Mouse (Mus musculus) cerebellum, adult (tissue): ENCODE measurements around the gene Slc25a13.

ENCODE experiments used
- ATAC-seq: cut with Nextera tagmentation; 2 replicates; pipeline ENCODE4 v1.9.2; 2017; ENCODE audit warnings: mild to moderate bottlenecking, moderate library complexity, mixed read lengths; ENCODE audit not compliant: insufficient number of reproducible peaks, low FRiP score, low TSS enrichment

The Slc25a13 gene

GRCm38 (mm10) chr6:6125620-6126019, 91.4 kb downstream of the Slc25a13 start:
- peak; percentile 89 for ATAC-seq

DNA sequence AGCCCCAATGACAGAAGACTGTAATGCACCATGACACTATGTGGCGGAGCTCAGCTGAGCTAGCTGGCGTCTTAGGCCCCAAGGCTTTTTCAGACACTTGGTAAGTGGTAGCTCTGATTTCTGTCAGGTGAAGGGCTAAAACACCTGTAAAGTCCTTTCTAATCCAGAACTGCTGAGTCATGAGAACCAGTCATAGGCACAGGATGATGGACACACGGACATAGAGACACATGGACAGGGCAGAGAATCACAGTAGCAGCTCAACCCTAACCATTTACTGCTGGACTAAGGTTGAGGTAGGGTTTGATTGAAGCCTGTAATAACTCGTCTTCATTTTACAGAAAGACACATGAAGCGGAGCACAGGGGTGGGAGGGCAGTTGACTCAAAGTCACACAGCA, 95.1 kb downstream of the Slc25a13 start:
- ATAC-seq, result no peak

DNA sequence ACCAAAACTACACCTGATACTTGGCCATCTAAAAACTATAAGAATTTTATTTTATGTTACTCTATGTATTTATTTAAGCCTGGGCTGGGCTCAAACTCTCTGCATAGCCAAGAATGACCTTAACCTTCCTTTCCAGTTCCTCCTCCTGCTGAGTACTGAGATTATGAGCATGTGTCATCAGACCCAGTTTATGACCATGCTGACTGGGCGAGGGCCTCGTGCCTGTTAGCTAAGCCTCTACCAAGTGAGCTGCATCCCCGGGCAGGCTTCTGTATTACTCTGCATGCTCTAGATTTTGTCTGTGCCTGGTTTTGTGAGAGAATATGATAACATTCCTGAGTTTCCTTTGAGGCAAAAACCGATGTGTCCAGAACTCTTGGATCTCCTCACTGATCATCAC, 96.1 kb downstream of the Slc25a13 start:
- no peak for ATAC-seq

DNA sequence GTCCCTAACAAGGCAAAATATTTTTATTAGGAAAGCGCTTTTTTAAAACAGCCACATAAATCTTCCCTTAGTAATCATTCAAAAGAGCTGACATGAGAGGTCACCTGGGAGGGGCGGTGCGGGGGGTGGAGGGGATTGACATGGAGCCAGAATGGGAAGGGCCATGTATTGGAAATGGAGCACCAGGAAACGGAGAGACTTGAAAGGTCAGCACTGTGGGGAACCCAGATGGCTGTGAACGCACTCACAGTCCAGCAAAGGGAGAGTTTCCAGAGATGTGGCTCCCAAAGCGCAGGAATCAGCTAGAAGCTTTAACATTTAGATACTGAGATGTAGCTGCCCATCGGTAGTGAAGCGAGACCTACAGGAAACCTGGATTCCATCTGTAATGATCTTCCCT, 101.2 kb downstream of the Slc25a13 start:
- peak; percentile 69 for ATAC-seq

- no peak for ATAC-seq
These were observed 103.2 kb downstream of the Slc25a13 start for GRCm38 (mm10) chr6:6113776-6114175.

DNA sequence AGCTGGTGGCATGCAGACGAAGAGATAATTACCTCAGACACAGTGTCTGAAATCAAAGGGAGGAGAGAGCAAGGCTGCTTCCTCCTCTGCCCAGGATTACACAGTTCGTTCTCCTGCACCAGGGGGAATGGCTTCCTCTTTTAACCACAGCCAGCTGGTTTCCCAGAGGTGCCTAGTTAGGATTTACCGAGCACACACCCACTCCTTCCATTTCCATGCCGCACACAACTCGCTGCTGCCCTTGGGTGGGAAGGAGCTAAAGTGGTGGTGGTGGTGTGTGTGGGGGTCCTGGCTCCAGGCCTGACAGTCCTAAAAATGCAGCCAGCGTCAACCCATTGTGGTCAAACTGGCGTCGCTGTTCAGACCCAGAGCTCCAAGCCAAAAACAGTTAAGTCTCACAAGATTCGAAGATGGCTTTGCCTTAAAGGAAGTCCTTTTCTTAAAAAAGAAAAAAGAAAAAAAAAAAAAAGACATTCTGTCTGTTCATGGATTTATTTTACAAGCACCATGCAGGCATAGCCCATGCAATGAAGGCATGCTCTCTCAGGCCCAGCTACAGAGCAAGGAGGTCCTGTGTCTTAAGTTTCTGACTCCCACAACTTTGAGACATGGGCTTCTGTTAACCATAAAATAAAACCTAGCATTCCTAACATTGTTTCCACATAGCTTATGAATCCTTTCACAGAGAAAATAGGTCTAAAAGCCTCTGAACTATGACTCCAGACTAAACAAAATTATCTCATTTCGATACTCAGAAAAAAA, 104.0 kb downstream of the Slc25a13 start:
- no peak for ATAC-seq

DNA sequence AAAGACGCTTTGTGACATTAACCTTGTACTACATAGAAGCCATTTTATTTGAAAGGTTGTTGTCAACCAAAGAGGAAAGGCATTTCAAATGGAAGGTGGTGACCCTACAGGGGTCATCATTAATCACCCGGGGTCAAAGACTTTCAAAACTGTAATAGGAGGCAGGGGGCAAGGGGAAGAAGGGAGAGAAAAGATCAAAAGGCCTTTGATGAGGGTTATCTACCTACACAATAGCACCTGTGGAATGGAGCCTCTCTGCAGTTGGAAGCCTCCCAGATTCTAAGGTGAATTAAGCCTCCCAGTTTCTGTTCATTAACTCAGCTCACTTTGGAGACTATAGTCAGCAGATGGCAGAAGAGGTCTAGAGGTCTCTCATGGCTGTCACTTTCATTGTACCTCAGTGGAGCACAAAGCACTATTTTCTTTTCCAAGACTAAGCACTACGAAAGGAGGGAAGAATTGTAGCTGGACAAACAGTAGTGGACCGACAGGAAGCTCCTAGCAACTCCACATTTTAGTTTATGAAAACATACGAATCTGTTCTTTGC, 109.5 kb downstream of the Slc25a13 start:
- no peak for ATAC-seq

DNA sequence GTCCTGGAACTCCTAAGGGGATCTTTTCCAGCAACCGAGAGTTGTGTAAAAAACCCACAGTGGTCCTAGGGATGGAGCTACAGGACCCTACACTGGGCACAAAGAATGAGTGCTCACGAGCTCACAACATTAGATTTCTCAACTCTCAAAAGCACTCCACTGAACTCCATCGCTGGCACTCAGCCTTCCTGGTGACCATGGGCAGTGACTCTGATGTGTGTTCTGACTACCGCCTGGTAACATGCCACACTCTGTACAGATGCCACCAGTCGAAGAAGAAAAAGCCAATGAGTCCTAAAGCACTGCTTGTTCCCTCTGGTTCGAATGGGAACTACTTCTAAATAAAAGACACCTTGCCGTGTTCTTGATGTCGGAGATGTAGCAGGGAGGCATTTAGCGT, 111.4 kb downstream of the Slc25a13 start:
- ATAC-seq, result no peak

GRCm38 (mm10) chr6:6103469-6103868, 113.5 kb downstream of the Slc25a13 start:
- ATAC-seq, result no peak

DNA sequence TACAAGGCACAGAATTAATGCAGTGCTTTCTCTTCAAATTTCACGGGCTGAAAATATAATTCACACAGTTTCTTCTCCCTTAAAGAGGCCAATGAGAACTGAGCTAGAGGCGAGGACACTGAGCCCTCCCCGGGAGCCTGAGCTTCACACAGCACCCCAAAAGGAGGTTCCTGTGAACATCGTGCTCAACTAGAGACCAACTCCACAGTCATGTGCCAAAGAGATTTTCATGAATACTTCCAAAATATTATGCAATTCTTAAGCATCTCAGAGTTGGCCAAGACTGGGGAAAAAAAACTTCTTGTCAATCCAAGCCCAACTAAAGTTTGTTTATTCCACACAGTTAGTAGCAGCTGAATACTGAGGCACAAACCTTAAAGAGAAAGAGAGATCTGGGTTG, 115.4 kb downstream of the Slc25a13 start:
- no peak for ATAC-seq

DNA sequence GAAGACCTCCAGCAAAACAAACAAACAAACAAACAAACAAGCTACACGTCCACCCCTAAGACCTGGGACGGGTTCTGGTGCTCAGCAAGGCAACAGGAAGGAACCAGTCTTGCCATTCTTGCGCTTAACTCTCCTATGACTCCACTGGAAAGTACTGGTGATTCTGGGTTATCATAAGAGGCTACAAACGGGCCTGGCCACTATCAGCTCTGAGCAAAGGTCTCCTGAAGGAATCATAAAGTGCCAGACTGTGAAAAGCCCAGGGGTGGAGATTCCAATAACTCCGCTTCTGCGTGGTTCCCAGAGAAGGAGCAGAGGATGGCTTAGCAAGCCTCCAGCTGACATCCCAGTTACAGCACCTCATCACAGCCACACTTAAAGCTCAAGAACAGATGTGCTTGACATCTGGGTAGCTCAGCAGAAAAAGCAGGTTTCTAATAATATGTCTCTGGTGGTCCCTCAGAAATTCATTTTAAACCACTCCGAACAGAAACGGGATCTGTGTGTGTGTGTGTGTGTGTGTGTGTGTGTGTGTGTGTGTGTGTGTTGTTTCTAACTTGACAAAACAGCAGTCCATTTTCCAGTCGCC, 116.0 kb downstream of the Slc25a13 start:
- no peak for ATAC-seq

DNA sequence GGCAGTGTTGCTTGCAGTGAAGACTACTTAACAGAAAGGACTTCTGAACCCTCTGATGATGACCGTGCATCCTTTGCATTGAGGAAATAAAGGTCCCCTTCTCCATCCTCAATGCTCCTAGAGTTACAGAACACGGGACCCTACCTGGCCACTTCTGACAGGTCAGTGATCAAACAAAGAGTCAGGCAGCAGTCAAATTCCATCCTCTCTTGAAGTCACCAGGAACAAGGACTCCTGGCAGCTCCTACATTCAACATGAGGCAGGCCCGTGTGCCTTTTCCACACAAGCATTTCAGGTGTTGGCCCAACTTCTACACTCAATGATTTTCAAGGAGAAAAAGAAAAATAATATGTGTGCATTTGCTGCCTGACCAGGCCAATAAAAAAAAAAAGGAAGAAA, 123.0 kb downstream of the Slc25a13 start:
- ATAC-seq, result no peak

- ATAC-seq, result no peak
These were observed 123.5 kb downstream of the Slc25a13 start for GRCm38 (mm10) chr6:6093522-6093921.

GRCm38 (mm10) chr6:6092497-6092896, 124.5 kb downstream of the Slc25a13 start:
- ATAC-seq, result no peak

- ATAC-seq, result no peak
These were observed 126.0 kb downstream of the Slc25a13 start for GRCm38 (mm10) chr6:6091016-6091415.

DNA sequence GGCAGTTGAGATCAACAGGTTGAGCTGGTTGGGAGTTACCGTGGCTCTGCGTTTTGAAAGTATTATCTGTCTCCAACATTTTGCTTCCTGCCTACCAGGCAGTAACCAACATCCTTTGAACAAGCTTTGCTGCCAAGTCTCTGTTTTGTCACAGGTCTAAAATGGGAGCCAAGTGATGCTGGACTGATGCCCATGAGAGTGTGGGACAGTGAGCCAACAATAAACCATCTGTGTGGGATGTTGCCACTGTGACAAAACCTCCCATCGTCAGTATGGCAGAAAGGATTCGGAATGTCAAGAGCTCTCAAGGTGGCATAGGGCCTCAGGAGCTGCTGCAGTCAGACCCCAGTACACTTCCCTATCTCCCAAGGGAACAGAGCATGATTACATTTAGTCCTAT, 128.8 kb downstream of the Slc25a13 start:
- peak; percentile 79 for ATAC-seq

GRCm38 (mm10) chr6:6080484-6080883, 136.5 kb downstream of the Slc25a13 start:
- ATAC-seq, result no peak

GRCm38 (mm10) chr6:6077234-6077633, 139.7 kb downstream of the Slc25a13 start:
- no peak for ATAC-seq

DNA sequence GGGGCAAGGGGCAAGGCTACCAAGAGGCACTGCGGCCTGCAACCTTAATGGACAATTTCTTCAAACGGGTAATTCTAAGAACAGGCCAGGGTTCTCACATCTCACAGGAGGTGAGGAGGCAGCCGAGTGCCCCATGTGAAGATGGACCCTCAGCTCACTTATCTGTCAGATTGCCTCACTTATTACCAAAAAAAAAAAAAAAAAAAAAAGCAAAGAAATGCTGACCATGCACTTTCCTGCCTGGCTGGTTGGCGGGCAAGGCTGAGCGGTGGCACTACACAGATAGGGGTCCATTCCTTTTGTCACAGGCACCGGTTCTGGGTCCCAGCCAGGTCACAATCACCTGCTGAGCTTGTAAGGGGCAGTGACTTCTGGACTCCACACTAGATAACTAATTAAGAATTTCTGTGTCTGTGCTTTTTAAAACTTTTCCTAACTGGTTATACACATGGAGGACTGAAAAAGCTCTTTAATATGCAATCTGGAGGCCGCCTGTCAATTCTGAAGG, 141.0 kb downstream of the Slc25a13 start:
- no peak for ATAC-seq

DNA sequence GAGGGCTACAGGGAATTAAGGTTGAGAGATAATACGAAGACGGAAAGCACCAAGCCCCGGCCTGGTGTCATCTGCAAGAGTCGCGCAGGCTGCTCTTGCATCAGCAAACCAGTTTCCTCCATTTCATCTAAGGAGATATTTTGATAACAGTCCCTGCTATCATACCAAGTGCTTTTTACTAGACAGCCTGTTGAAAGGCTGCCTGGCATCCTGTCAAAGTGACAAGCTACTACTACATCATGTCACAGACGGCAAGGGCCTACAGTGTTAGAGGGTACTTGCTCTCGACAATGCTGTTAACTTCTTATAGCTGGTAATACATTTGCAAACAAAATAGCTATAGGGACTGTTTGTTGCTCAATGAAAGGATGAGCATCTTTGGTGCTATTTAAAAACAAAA, 145.9 kb downstream of the Slc25a13 start:
- no peak for ATAC-seq

DNA sequence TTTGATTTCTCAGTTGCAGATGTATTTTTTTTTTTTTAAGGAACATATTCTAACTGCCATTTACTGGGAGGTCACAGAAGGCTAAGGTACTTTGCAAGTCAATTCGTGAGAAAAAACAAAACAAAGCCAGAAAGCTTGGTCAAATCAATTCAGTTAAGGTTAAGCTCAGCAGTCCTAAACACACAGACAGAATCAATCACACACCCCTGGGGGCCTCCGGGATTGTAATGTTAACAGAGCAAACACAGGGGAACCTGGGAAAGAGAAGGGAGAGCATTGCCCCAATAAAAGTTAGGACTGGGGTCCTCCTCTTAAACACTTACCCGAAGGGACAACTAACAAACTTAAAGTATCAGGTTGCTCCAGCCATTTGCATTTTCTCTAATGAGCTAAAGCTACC, 147.0 kb downstream of the Slc25a13 start:
- ATAC-seq, result no peak

GRCm38 (mm10) chr6:6067201-6067600, 149.8 kb downstream of the Slc25a13 start:
- ATAC-seq, result no peak
